Mouse (Mus musculus): ENCODE measurements around the gene Zkscan14. TPM values are rescaled to one million over a fixed set of nuclear protein-coding genes. Genes with fewer than 3 reads are reported as not detected.
"Not testable (repeated sequence)": the region's sequence is repeated elsewhere in the genome, so short reads cannot be mapped to it uniquely, and the experiment has no call there.

The Zkscan14 gene
- polyA plus RNA-seq (2016; fragmentation: Nextera tagmentation; extraction: Ambion mirVana): 7.1 and 9.0 TPM in 2 replicates

DNA sequence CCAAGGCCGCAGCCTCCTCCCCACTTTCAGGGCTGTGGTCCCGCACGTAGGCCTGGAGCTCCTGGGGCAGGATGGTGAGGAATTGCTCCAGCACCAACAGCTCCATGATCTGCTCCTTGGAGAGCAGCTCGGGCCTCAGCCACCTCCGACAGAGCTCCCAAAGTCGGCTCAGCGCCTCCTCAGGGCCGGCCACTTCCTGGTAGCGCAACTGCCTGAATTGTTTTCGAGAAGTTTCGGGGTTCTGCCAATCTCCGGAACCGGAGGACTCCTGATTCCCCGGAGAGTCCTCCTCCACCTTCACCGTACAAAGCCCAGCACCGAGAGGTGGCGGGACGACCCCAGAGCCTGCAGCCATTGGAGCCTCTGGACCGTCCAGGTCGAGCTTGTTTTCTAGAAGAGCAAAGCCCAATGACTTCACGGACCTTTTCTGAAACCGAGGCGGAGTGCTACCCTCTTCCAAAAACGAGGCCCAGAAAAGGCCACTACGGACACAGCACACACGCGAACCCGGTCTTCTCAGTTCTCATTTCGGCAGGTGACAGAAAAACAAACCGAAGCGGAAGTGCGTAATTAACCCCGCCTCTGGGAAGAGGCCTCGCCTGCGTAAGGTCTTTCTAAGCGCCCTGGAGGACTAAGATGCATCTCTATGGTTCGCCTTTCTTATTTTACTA is at the start of gene Zkscan14:
Gene Zkscan14, minus strand, starts transcription at position 548 of the 671 bp plus-strand sequence.
- WGBS: 2% methylated on average over 37 of the region's 37 CpGs
- Histone ChIP-seq H3K27me3 (replicated peaks; ENCODE audit: low read depth, poor library complexity, severe bottlenecking) (no peaks in the 10 kb centered on the region), H3K36me3 (replicated peaks) (peaks cover 10% of the 10 kb centered on the region; the same call in 1 of the 2 replicates), H3K27ac (replicated peaks) (peak within 1 kb of the TSS; percentile 78), H3K9me3 (no peaks in the 10 kb centered on the region), H3K4me3 (peak within 1 kb of the TSS; percentile 88), H3K4me1 (peaks cover 28% of the 10 kb centered on the region)
- peak; percentile 82 for DNase-seq (ENCODE audit: low spot score)

DNA sequence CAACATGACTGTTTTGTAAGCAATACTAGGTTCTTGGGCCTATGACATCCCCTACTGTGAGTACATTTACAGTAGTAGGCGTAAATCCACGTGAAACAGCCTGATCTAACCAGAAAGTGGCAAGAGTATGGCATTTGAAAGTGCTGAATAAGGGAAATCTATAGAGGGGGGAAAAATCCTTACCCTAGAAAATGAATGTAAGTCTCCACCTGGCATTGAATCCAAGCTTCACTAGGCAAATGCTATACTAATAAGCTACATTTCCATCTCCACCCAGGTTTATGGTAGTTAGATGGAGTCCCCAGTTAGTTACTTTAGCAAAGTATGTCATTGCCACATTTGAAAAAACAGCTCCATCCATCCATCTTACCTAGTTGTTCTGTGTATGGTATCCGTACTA is 47.9 kb upstream of the Zkscan14 start:
- WGBS: 94% methylated on average over 3 of the region's 3 CpGs
- peaks cover 83% of the 10 kb centered on the region for H3K36me3 ChIP-seq (replicated peaks)
- H3K27me3 ChIP-seq (replicated peaks; ENCODE audit: low read depth, poor library complexity, severe bottlenecking): no peaks in the 10 kb centered on the region
- DNase-seq (ENCODE audit: low spot score): no peak
- H3K9me3 ChIP-seq: no peaks in the 10 kb centered on the region
- no peak overlapping the region for H3K27ac ChIP-seq (replicated peaks)
- H3K4me3 ChIP-seq: no peak overlapping the region
- H3K4me1 ChIP-seq: no peaks in the 10 kb centered on the region

DNA sequence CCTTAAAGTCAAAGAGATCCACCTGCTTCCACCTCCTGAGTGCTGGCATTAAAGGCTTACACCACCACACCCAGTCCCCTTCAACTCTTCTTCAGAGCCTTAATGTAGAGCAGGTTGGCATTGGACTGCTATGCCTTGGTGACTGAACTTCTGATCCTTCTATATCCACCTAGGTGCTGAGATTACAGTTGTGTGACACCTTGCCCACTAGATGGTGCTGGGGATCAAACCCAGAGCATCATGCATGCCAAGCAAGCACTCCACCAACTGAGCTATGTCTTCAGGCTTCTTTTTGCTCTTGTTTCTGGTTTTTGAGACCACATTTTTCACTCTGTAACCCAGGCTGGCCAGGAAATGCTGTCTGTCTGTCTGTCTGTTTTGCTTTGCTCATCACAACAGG is 33.0 kb upstream of the Zkscan14 start:
- H3K27ac ChIP-seq (replicated peaks): no peak overlapping the region

DNA sequence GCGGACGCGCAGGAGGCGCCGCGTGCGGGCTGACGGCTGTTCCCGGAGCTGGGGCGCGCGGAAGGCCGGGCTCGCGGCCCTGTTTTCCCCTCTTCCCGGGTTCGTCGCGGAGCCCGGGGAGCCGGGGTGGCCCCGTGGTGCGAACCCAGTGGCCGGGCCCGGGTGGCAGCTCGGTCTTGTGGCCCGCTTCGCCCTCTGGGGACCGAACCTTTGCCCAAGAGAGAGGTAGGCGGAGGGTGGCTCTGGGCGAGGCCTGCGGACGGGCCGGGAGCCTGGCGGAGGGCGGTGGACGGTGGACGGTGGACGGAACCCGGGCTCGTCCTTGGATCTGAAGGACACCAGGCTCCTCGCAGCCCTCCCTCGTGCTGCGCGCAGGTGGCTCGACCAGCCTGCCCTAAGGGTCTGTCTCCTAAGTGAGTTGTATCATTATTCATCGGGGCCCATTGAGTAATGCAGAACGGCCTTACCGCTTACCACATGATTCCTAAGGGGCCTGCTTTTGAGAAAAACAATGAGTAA is 30.3 kb upstream of the Zkscan14 start:
- Histone ChIP-seq H3K36me3 (replicated peaks) (peaks cover 37% of the 10 kb centered on the region), H3K27me3 (replicated peaks; ENCODE audit: low read depth, poor library complexity, severe bottlenecking) (no peaks in the 10 kb centered on the region), H3K4me1 (peaks cover 17% of the 10 kb centered on the region), H3K9me3 (no peaks in the 10 kb centered on the region), H3K4me3 (peak overlapping the region; percentile 100), H3K27ac (replicated peaks) (peak overlapping the region; percentile 92)
- no peak for DNase-seq (ENCODE audit: low spot score)
- WGBS: under 1% methylated on average over 49 of the region's 49 CpGs

More for the DNA sequence above, 33.0 kb upstream of the Zkscan14 start:
- Histone ChIP-seq H3K4me1 (peaks cover 17% of the 10 kb centered on the region), H3K36me3 (replicated peaks) (peaks cover 64% of the 10 kb centered on the region), H3K9me3 (no peaks in the 10 kb centered on the region), H3K4me3 (no peak overlapping the region), H3K27me3 (replicated peaks; ENCODE audit: low read depth, poor library complexity, severe bottlenecking) (no peaks in the 10 kb centered on the region)
- DNase-seq (ENCODE audit: low spot score): peak; percentile 19

DNA sequence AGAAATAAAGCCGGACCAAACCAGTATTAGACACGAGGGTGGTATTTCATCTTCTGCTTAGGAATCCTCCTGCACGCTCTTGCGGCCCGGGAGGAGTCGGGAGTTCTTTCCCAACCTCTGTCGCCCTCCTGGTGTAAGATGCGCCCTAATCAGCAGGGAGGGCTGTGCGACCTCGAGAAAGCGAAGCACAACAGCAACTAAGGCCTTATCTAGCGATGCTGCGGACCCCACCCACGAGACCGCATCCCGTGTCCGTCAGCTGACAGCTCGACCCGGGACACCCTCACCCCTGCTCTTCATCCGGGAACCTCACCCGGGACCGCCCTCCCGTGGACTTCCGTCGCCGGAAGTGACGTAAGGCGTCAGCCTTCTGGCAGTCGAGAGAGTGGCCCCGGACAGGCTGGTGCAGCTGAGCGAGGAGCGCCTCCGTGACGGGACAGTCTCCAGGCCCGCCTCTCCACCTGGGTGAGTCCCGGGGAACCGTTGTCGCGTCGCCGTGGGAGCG is 29.8 kb upstream of the Zkscan14 start, which contains the start of gene Zfp655:
Gene Zfp655, plus strand, starts transcription at position 349 of the 505 bp plus-strand sequence.
- Histone ChIP-seq H3K4me3 (peak within 1 kb of the TSS; percentile 100), H3K36me3 (replicated peaks) (peaks cover 32% of the 10 kb centered on the region), H3K4me1 (peaks cover 17% of the 10 kb centered on the region), H3K27me3 (replicated peaks; ENCODE audit: low read depth, poor library complexity, severe bottlenecking) (no peaks in the 10 kb centered on the region), H3K9me3 (no peaks in the 10 kb centered on the region), H3K27ac (replicated peaks) (peak within 1 kb of the TSS; percentile 92)
- peak; percentile 97 for DNase-seq (ENCODE audit: low spot score)
- WGBS: under 1% methylated on average over 42 of the region's 42 CpGs

DNA sequence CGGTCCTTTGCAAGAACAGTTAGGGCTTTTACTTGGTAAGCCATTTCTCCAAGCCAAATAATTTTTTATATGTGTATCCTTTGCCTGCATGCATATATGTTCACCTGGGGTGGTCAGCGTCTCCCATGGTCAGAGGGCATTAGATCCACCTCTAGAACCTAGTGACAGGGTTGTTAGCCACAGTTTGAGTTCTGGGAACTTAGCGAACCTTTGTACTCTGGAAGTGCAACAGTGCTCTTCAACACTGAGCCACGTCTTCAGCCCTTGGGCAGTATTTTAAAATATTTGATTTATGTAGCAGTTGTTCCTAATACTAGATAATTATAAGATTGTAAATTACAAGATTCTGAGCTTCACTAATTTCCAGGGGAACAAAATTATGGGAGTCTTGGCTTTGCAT is 29.0 kb upstream of the Zkscan14 start:
- WGBS: 89% methylated on average over 4 of the region's 4 CpGs
- Histone ChIP-seq H3K36me3 (replicated peaks) (peaks cover 24% of the 10 kb centered on the region), H3K4me1 (peaks cover 17% of the 10 kb centered on the region), H3K27me3 (replicated peaks; ENCODE audit: low read depth, poor library complexity, severe bottlenecking) (no peaks in the 10 kb centered on the region), H3K27ac (replicated peaks) (no peak overlapping the region), H3K4me3 (peak overlapping the region; percentile 100), H3K9me3 (no peaks in the 10 kb centered on the region)
- no peak for DNase-seq (ENCODE audit: low spot score)

DNA sequence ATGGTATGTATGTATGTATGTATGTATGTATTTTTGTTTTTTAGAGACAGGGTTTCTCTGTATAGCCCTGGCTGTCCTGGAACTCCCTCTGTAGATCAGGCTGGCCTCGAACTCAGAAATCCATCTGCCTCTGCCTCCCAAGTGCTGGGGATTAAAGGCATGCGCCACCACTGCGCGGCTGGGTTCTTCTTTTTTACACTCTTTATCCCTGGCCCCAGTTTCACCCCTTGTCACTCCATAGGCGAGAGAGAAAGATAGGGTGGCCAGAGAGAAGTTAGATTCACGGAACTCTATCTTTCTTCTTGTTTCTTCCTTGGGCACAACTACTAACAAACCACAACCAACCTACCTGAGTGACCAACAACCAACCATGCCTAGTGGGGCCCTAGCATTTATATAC is 27.6 kb upstream of the Zkscan14 start:
- H3K4me1 ChIP-seq: peaks cover 17% of the 10 kb centered on the region
- H3K27ac ChIP-seq (replicated peaks); H3K4me3 ChIP-seq; H3K27me3 ChIP-seq (replicated peaks; ENCODE audit: low read depth, poor library complexity, severe bottlenecking); H3K9me3 ChIP-seq; DNase-seq (ENCODE audit: low spot score): not testable (repeated sequence)
- peaks cover 11% of the 10 kb centered on the region for H3K36me3 ChIP-seq (replicated peaks)
- WGBS: 81% methylated on average over 6 of the region's 6 CpGs

DNA sequence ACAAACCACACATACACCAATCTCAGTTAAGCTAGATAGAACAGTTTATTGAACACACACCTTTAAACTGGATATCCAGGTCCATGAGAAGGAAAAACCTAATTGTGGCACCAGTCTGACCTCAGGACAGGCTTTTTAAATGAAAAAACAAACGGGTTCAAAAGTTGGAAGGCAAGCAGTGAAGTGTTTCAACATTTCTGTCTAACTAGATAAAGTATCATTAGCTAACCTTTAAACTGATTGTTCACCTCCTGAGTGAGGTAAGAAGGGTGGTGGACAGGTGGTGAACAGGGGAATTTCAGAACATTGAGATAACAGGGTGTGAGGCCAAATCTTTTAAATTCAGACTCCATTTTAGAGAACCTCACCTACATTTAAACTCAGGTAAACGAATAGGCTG is 24.8 kb upstream of the Zkscan14 start:
- Histone ChIP-seq H3K27ac (replicated peaks) (no peak overlapping the region), H3K9me3 (no peaks in the 10 kb centered on the region), H3K36me3 (replicated peaks) (peaks cover 17% of the 10 kb centered on the region), H3K4me1 (peaks cover 9% of the 10 kb centered on the region), H3K4me3 (no peak overlapping the region), H3K27me3 (replicated peaks; ENCODE audit: low read depth, poor library complexity, severe bottlenecking) (no peaks in the 10 kb centered on the region)
- DNase-seq (ENCODE audit: low spot score): no peak
- WGBS: 62% methylated on average over 2 of the region's 2 CpGs

DNA sequence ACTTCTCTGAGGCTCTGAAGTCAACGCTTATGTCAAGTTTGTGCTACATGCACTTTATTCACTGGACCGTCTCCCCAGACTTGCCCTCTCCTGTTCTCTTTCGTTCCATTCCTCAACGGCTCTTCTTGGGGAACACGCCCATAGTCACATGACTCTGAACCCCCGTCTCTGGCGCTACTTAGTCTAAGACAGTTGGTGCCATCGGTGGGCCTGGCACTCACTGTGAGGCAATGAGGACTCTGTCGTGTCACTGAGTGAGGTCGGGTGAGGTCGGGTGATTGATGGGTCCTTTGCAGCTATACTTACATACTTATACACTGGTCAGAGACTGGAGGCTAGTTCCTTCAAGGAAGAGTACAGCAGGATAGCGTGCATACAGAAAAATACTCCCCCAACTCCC is 21.7 kb upstream of the Zkscan14 start:
- no peak overlapping the region for H3K27ac ChIP-seq (replicated peaks)
- H3K9me3 ChIP-seq: no peaks in the 10 kb centered on the region
- no peaks in the 10 kb centered on the region for H3K27me3 ChIP-seq (replicated peaks; ENCODE audit: low read depth, poor library complexity, severe bottlenecking)
- no peaks in the 10 kb centered on the region for H3K4me1 ChIP-seq
- peaks cover 47% of the 10 kb centered on the region for H3K36me3 ChIP-seq (replicated peaks)
- 85% methylated on average over 12 of the region's 12 CpGs for WGBS
- no peak for DNase-seq (ENCODE audit: low spot score)
- no peak overlapping the region for H3K4me3 ChIP-seq

DNA sequence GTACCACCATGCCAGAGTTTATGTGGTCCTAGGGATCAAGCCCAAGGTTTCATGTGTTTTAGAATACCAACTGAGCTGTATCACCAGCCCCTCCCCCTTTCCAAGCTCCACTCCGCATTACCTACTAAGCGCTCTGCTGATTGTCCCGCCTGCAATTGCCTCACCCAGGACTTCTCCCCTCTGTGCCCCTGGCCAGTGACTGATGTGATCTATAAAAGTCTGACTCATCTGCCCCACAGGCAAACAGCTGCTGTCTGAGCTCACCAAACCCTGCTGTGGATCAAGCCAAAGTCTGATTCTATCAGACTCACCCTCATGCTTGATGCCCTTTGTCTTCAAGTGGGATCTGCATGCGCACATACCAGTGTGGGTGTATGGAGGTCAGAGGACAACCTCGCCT is 21.2 kb upstream of the Zkscan14 start:
- Histone ChIP-seq H3K4me3 (no peak overlapping the region), H3K36me3 (replicated peaks) (peaks cover 53% of the 10 kb centered on the region), H3K27ac (replicated peaks) (no peak overlapping the region), H3K4me1 (no peaks in the 10 kb centered on the region), H3K27me3 (replicated peaks; ENCODE audit: low read depth, poor library complexity, severe bottlenecking) (no peaks in the 10 kb centered on the region), H3K9me3 (no peaks in the 10 kb centered on the region)
- whole genome bisulfite sequencing: 83% methylated on average over 5 of the region's 5 CpGs
- no peak for DNase-seq (ENCODE audit: low spot score)

DNA sequence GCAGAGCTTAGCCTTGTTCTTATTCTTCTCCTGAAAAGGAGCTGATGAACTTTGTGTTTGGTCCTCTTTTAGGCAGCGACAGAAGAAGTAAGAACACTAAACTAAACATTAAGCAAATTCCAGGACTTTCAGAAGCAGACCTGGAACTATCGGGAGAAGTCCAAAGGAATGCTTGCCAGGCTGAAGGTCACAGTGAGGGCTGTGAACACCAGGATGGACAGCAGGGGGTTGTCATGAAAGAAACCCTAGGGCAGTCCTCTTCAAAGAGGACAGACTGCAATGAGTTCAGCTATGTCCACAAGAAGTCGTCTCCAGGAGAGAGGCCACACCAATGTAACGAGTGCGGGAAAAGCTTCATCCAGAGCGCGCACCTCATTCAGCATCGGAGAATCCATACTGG is 18.3 kb upstream of the Zkscan14 start:
- no peaks in the 10 kb centered on the region for H3K4me1 ChIP-seq
- no peaks in the 10 kb centered on the region for H3K9me3 ChIP-seq
- DNase-seq (ENCODE audit: low spot score): no peak
- H3K4me3 ChIP-seq: no peak overlapping the region
- no peak overlapping the region for H3K27ac ChIP-seq (replicated peaks)
- peaks cover 63% of the 10 kb centered on the region for H3K36me3 ChIP-seq (replicated peaks)
- WGBS: 92% methylated on average over 8 of the region's 8 CpGs
- no peaks in the 10 kb centered on the region for H3K27me3 ChIP-seq (replicated peaks; ENCODE audit: low read depth, poor library complexity, severe bottlenecking)

DNA sequence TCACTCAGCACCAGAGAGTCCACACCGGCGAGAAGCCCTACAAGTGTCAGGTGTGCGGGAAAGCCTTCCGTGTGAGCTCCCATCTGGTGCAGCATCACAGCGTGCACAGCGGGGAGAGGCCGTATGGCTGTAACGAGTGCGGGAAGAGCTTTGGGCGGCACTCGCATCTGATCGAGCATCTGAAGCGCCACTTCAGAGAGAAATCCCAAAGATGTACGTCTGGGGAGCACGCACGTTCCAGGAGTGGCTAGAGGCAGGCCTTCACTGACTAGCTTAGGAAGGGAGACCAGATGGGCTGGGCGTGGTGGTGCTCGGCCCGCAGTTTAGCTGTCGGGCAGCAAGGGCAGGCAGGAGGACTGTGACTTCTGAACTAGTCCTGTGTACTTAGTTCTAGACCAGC is 17.0 kb upstream of the Zkscan14 start:
- Histone ChIP-seq H3K27ac (replicated peaks) (no peak overlapping the region), H3K36me3 (replicated peaks) (peaks cover 76% of the 10 kb centered on the region), H3K4me1 (no peaks in the 10 kb centered on the region), H3K4me3 (no peak overlapping the region), H3K9me3 (no peaks in the 10 kb centered on the region), H3K27me3 (replicated peaks; ENCODE audit: low read depth, poor library complexity, severe bottlenecking) (no peaks in the 10 kb centered on the region)
- 93% methylated on average over 20 of the region's 20 CpGs for WGBS
- no peak for DNase-seq (ENCODE audit: low spot score)

DNA sequence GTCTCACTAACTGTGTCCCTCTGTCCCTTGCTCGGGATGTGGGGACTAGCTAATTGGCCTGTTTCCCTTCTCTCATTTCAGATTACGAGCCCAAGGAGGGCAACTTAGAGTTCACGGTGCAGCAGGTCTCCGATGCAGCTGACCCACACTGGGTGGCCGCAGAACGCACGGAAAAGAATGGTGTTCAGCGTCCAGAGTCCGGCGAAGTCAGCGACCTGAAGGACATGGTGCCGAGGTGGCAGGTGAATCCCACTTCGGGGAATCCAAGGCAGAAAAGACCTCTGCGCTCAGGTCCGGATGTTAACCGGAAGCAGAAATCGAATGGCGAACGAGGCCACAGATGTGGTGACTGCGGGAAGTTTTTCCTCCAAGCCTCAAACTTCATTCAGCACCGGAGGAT is 16.5 kb upstream of the Zkscan14 start:
- peaks cover 80% of the 10 kb centered on the region for H3K36me3 ChIP-seq (replicated peaks)
- 95% methylated on average over 21 of the region's 21 CpGs for WGBS
- no peaks in the 10 kb centered on the region for H3K27me3 ChIP-seq (replicated peaks; ENCODE audit: low read depth, poor library complexity, severe bottlenecking)
- no peak for DNase-seq (ENCODE audit: low spot score)
- H3K4me3 ChIP-seq: no peak overlapping the region
- H3K27ac ChIP-seq (replicated peaks): no peak overlapping the region
- H3K9me3 ChIP-seq: no peaks in the 10 kb centered on the region
- H3K4me1 ChIP-seq: no peaks in the 10 kb centered on the region
